Mouse (Mus musculus) CH12.LX (cell line): ENCODE measurements around the gene Asb16. TPM values are rescaled to one million over a fixed set of nuclear protein-coding genes. Genes with fewer than 3 reads are reported as not detected.

Source experiments
- DNase-seq: peaks from one replicate; pipeline ENCODE4 v3.0.0-alpha.2; 2013; ENCODE audit errors: extremely low read depth
- H3K27ac ChIP-seq: 2 replicates; pipeline ENCODE4 v1.5.1; 2012; ENCODE audit warnings: low read depth, mild to moderate bottlenecking, control low read depth, moderate library complexity; ENCODE audit not compliant: insufficient read depth
- H3K27me3 ChIP-seq: replicated peaks from 2 replicates; pipeline ENCODE3; 2012; ENCODE audit warnings: inconsistent platforms
- H3K36me3 ChIP-seq, 2 experiments: replicated peaks in 1 of 2; 2 replicates each; pipeline versions ENCODE3 to v1.6.1; 2012; ENCODE audit warnings: inconsistent platforms in 1 of 2, low read length in 1 of 2, mild to moderate bottlenecking in 1 of 2, mixed read lengths in 1 of 2, moderate library complexity in 1 of 2; ENCODE audit not compliant: control insufficient read depth in 1 of 2, insufficient read depth in 1 of 2
- H3K4me1 ChIP-seq, 2 experiments: 2 replicates each; pipeline ENCODE4 v1.6.1; 2012; ENCODE audit warnings: inconsistent platforms in 1 of 2, moderate library complexity in 1 of 2; ENCODE audit not compliant: insufficient read depth in 2 of 2, control insufficient read depth in 1 of 2
- H3K4me2 ChIP-seq: 2 replicates; pipeline ENCODE4 v1.6.1; 2012; ENCODE audit warnings: low read depth, mild to moderate bottlenecking, control low read depth; ENCODE audit not compliant: poor library complexity, insufficient read depth, severe bottlenecking
- H3K4me3 ChIP-seq, 3 experiments: fragments of 150-350 bp in 1 of 3; sonication (generic) in 1 of 3; replicated peaks in 1 of 3; 2 replicates each; pipeline versions ENCODE3 to v1.5.1; 2011 to 2012; ENCODE audit warnings: low read depth in 2 of 3, low read length in 2 of 3, mild to moderate bottlenecking in 2 of 3, moderate library complexity in 2 of 3, control low read depth in 1 of 3, improper control_type of control experiment in 1 of 3, inconsistent platforms in 1 of 3, mixed read lengths in 1 of 3; ENCODE audit not compliant: poor library complexity in 1 of 3
- H3K79me2 ChIP-seq: replicated peaks from 2 replicates; pipeline ENCODE4 v1.6.1; 2012; ENCODE audit warnings: mild to moderate bottlenecking, moderate library complexity; ENCODE audit not compliant: control insufficient read depth, poor library complexity, insufficient read depth, severe bottlenecking; ENCODE audit errors: extremely low read depth
- H3K9ac ChIP-seq: 2 replicates; pipeline ENCODE4 v1.6.1; 2012; ENCODE audit warnings: low read depth, mild to moderate bottlenecking, control low read depth, moderate library complexity; ENCODE audit not compliant: insufficient read depth
- H3K9me3 ChIP-seq: replicated peaks from 2 replicates; pipeline ENCODE3; 2012; ENCODE audit warnings: low read length, inconsistent platforms, mixed read lengths
- ELF1 ChIP-seq: IDR thresholded peaks from 2 replicates; pipeline ENCODE4 v1.6.1; 2014; ENCODE audit warnings: low read depth, mild to moderate bottlenecking, inconsistent platforms, low read length, improper control_type of control experiment
- GABPA ChIP-seq: IDR thresholded peaks from 2 replicates; pipeline ENCODE4 v1.6.1; 2012; ENCODE audit warnings: low read depth, low read length, improper control_type of control experiment, inconsistent platforms; ENCODE audit not compliant: insufficient replicate concordance
- HCFC1 ChIP-seq: IDR thresholded peaks from 2 replicates; pipeline ENCODE4 v1.6.1; 2012; ENCODE audit warnings: low read depth, mild to moderate bottlenecking, inconsistent platforms, low read length, improper control_type of control experiment
- IRF4 ChIP-seq: IDR thresholded peaks from 2 replicates; pipeline ENCODE4 v1.6.1; 2014; ENCODE audit warnings: low read depth, mild to moderate bottlenecking, inconsistent platforms, low read length, improper control_type of control experiment
- JUND ChIP-seq: conservative IDR thresholded peaks from 2 replicates; pipeline ENCODE4 v1.6.1; 2011; ENCODE audit warnings: low read depth, low read length, improper control_type of control experiment
- MAZ ChIP-seq: IDR thresholded peaks from 2 replicates; pipeline ENCODE4 v1.6.1; 2012; ENCODE audit warnings: low read depth, mild to moderate bottlenecking, inconsistent platforms, low read length, improper control_type of control experiment, moderate library complexity
- NRF1 ChIP-seq: IDR thresholded peaks from 2 replicates; pipeline ENCODE4 v1.6.1; 2014; ENCODE audit warnings: low read depth, mild to moderate bottlenecking, inconsistent platforms, low read length, improper control_type of control experiment, moderate library complexity
- POLR2A ChIP-seq: IDR thresholded peaks from 2 replicates; pipeline ENCODE4 v1.6.1; 2011; ENCODE audit warnings: low read depth, mild to moderate bottlenecking, improper control_type of control experiment, low read length
- POLR2AphosphoS2 ChIP-seq: IDR thresholded peaks from 2 replicates; pipeline ENCODE4 v1.6.1; 2011; ENCODE audit warnings: low read depth, low read length, improper control_type of control experiment
- RCOR1 ChIP-seq: conservative IDR thresholded peaks from 2 replicates; pipeline ENCODE4 v1.6.1; 2012; ENCODE audit warnings: low read depth, mild to moderate bottlenecking, inconsistent platforms, low read length, improper control_type of control experiment
- TCF12 ChIP-seq: IDR thresholded peaks from 2 replicates; pipeline ENCODE4 v1.6.1; 2014; ENCODE audit warnings: low read depth, mild to moderate bottlenecking, inconsistent platforms, low read length, improper control_type of control experiment
- UBTF ChIP-seq: IDR thresholded peaks from 2 replicates; pipeline ENCODE4 v1.6.1; 2012; ENCODE audit warnings: low read depth, mild to moderate bottlenecking, inconsistent platforms, low read length, improper control_type of control experiment, moderate library complexity
- USF2 ChIP-seq: conservative IDR thresholded peaks from 2 replicates; pipeline ENCODE4 v1.6.1; 2011; ENCODE audit warnings: low read depth, low read length, improper control_type of control experiment
- ZC3H11A ChIP-seq: IDR thresholded peaks from 2 replicates; pipeline ENCODE4 v1.6.1; 2012; ENCODE audit warnings: low read depth, mild to moderate bottlenecking, inconsistent platforms, low read length, improper control_type of control experiment
- ZKSCAN1 ChIP-seq: IDR thresholded peaks from 2 replicates; pipeline ENCODE4 v1.6.1; 2012; ENCODE audit warnings: low read depth, inconsistent platforms, low read length, improper control_type of control experiment, borderline replicate concordance
- ZMIZ1 ChIP-seq: IDR thresholded peaks from 2 replicates; pipeline ENCODE4 v1.6.1; 2012; ENCODE audit warnings: low read depth, mild to moderate bottlenecking, inconsistent platforms, low read length, improper control_type of control experiment
- dilution Hi-C: fragments of 300-500 bp; cut with MboI; formaldehyde crosslinking; loops from 2 replicates; pipeline ENCODE4 v1.14.3; 2020; ENCODE audit warnings: low sequenced_read_pairs; ENCODE audit not compliant: extremely low pct_unique_long_range_greater_than_20kb, extremely low pct_ligation_motif_present
- in situ Hi-C: fragments of 300-500 bp; cut with MboI; formaldehyde crosslinking; loops from 3 replicates; pipeline ENCODE4 v1.14.3; 2019; ENCODE audit warnings: low sequenced_read_pairs, low pct_ligation_motif_present, low pct_unique_long_range_greater_than_20kb, mixed read lengths
- polyA plus RNA-seq: library from polyadenylated mRNA; unstranded; fragments of >175 nt; gene quantifications from 2 replicates; pipeline ENCODE4 v1.2.1, GENCODE M21; 2012; ENCODE audit warnings: low read depth; ENCODE audit not compliant: insufficient read length
- total RNA-seq, 2 experiments: library from RNA; depleted of rRNA; stranded (reverse); fragments of 300-350 nt in 1 of 2; fragments of >200 nt in 1 of 2; gene quantifications; 2 replicates each; pipeline ENCODE4 v1.2.3; 2012 to 2014

The Asb16 gene
- total and polyA plus RNA-seq, 3 experiments, result not detected

GRCm38 (mm10) chr11:102284501-102285094, 16.1 kb downstream of the Asb16 start, which contains the start of gene Tmub2 (continued):
- no peak for TF ChIP-seq ZKSCAN1
- peak; percentile 58; the same call in 1 of the 2 replicates for TF ChIP-seq ZMIZ1
- TF ChIP-seq NRF1, result peak; percentile 47; the same call in 1 of the 2 replicates
- TF ChIP-seq GABPA, result peak; percentile 100
- peak; percentile 87 for TF ChIP-seq HCFC1
- TF ChIP-seq IRF4, result peak; percentile 43
- TF ChIP-seq ELF1, result peak; percentile 97
- TF ChIP-seq RCOR1, result peak; percentile 69; the same call in 1 of the 2 replicates
- peak; percentile 84 for TF ChIP-seq MAZ
- TF ChIP-seq USF2, result no peak
- TF ChIP-seq UBTF, result no peak
- no peak for TF ChIP-seq POLR2AphosphoS2
- TF ChIP-seq ZC3H11A, result no peak
- peak; percentile 57; the same call in 1 of the 2 replicates for TF ChIP-seq JUND
- no peak for TF ChIP-seq TCF12
- TF ChIP-seq POLR2A, result peak; percentile 53; the same call in 1 of the 2 replicates

- Histone ChIP-seq H3K9me3 (no peaks in the 10 kb centered on the region), H3K4me2 (peak overlapping the region; percentile 88), H3K27me3 (no peaks in the 10 kb centered on the region), H3K9ac (peak overlapping the region; percentile 67), H3K36me3 (peaks cover 27 to 41% of the 10 kb centered on the region in 2 experiments), H3K4me3 (peak overlapping the region; percentile 70 to 97 (median 75))
- TF ChIP-seq TCF12, result no peak
- peak; percentile 8; the same call in 1 of the 2 replicates for TF ChIP-seq HCFC1
- TF ChIP-seq RCOR1, result peak; percentile 11; the same call in 1 of the 2 replicates
- TF ChIP-seq, all 38 proteins: peak for 2
- no peaks in the 10 kb centered on the region; the same call in 1 of the 2 replicates for H3K79me2 ChIP-seq
- in situ Hi-C loops, result no loop called here
- DNase-seq, result no peak
- peak overlapping the region; percentile 44 for H3K27ac ChIP-seq
- dilution Hi-C loops, result no loop called here
- peaks cover 5 to 36% of the 10 kb centered on the region in 2 experiments for H3K4me1 ChIP-seq
Observed at GRCm38 (mm10) chr11:102285095-102285834, 16.7 kb downstream of the Asb16 start.
